Mouse (Mus musculus) layer of hippocampus, adult 8-10 months (tissue): ENCODE data around the gene Ctdspl. TPM values are rescaled to one million over a fixed set of nuclear protein-coding genes. Genes with fewer than 3 reads are reported as not detected.
A peak's percentile ranks its signal among the peaks of the same experiment; 100 is the strongest.

Source experiments
- DNase-seq, 2 experiments: peaks; one replicate each; pipeline ENCODE4 v3.0.0; 2022; ENCODE audit warnings: low spot score in 2 of 2
- total RNA-seq, 4 experiments: library from RNA; stranded (reverse); gene quantifications; 2 replicates each; pipeline ENCODE4 v1.2.4; 2022

The Ctdspl gene
- total RNA-seq, 4 experiments from 2014 or later, result 24.7 to 30.4 (median 28.1) TPM

- no peak for DNase-seq
Observed at GRCm38 (mm10) chr9:118948486-118948885, 22.2 kb downstream of the Ctdspl start.

- no peak for DNase-seq
Observed at GRCm38 (mm10) chr9:118949124-118949523, 22.9 kb downstream of the Ctdspl start.

- DNase-seq, result no peak
Observed at GRCm38 (mm10) chr9:118949654-118950053, 23.4 kb downstream of the Ctdspl start.

- no peak for DNase-seq
Observed at GRCm38 (mm10) chr9:118950061-118950460, 23.8 kb downstream of the Ctdspl start.

GRCm38 (mm10) chr9:118950751-118951150, 24.5 kb downstream of the Ctdspl start:
- no peak for DNase-seq

- DNase-seq, result no peak
Observed at GRCm38 (mm10) chr9:118951381-118951780, 25.1 kb downstream of the Ctdspl start.

- no peak for DNase-seq
Observed at GRCm38 (mm10) chr9:118952180-118952579, 25.9 kb downstream of the Ctdspl start.

- no peak for DNase-seq
Observed at GRCm38 (mm10) chr9:118953465-118954194, 27.4 kb downstream of the Ctdspl start.

GRCm38 (mm10) chr9:118958802-118959201, 32.5 kb downstream of the Ctdspl start:
- DNase-seq, result no peak

- DNase-seq, result no peak
Observed at GRCm38 (mm10) chr9:118960415-118961091, 34.3 kb downstream of the Ctdspl start.

- no peak for DNase-seq
Observed at GRCm38 (mm10) chr9:118963149-118963548, 36.9 kb downstream of the Ctdspl start.

- DNase-seq, result no peak
Observed at GRCm38 (mm10) chr9:118964263-118965034, 38.2 kb downstream of the Ctdspl start.

GRCm38 (mm10) chr9:118969810-118970209, 43.6 kb downstream of the Ctdspl start:
- DNase-seq, result no peak

- no peak for DNase-seq
Observed at GRCm38 (mm10) chr9:118973028-118973427, 46.8 kb downstream of the Ctdspl start.

GRCm38 (mm10) chr9:118973566-118973965, 47.3 kb downstream of the Ctdspl start:
- DNase-seq, result no peak

- no peak for DNase-seq
Observed at GRCm38 (mm10) chr9:118974148-118974547, 47.9 kb downstream of the Ctdspl start.

GRCm38 (mm10) chr9:118975211-118975671, 49.0 kb downstream of the Ctdspl start:
- DNase-seq, result no peak

- DNase-seq, result no peak
Observed at GRCm38 (mm10) chr9:118975758-118976157, 49.5 kb downstream of the Ctdspl start.

GRCm38 (mm10) chr9:118976561-118976960, 50.3 kb downstream of the Ctdspl start:
- DNase-seq, result no peak

- no peak for DNase-seq
Observed at GRCm38 (mm10) chr9:118977425-118977824, 51.2 kb downstream of the Ctdspl start.

GRCm38 (mm10) chr9:118980411-118980823, 54.2 kb downstream of the Ctdspl start:
- peak in 1 of 2 experiments; percentile 69 for DNase-seq
